Mouse (Mus musculus) spleen, adult 2 months (tissue): ENCODE measurements around the gene Slc43a2.

ENCODE experiments used
- CTCF ChIP-seq: fragments of 200-500 bp; IDR thresholded peaks from 2 replicates; pipeline ENCODE4 v1.5.1; 2011; ENCODE audit warnings: mild to moderate bottlenecking, inconsistent platforms; ENCODE audit not compliant: insufficient read depth, insufficient read length, insufficient replicate concordance; ENCODE audit errors: extremely low read depth
- POLR2A ChIP-seq: fragments of 200-500 bp; IDR thresholded peaks from 2 replicates; pipeline ENCODE4 v1.6.1; 2011; ENCODE audit warnings: low read depth, low read length, inconsistent platforms

GRCm38 (mm10) chr11:75604826-75605225 lies 73.3 kb downstream of the Slc43a2 start:
- TF ChIP-seq CTCF (no peak), POLR2A (no peak)
